Comparison of ENCODE assay signal across 8 mouse cellular contexts in genomic region chr8:70631436-70631835, GRCm38 (mm10). TPM values are rescaled to one million over a fixed set of nuclear protein-coding genes. Genes with fewer than 3 reads are reported as not detected.
A peak's percentile ranks its signal among the peaks of the same experiment; 100 is the strongest.
DNase-seq lines count a peak whose midpoint lies in the region; ATAC-seq and TF ChIP-seq lines count a peak whose summit lies in the region.

No protein-coding gene starts in this region.

- WGBS in hindbrain, embryonic 12.5 days = 16% methylated on average over 21 of the region's 24 CpGs
- WGBS in hindbrain, embryonic 16.5 days = 18% methylated on average over 24 of the region's 24 CpGs
- 14% methylated on average over 24 of the region's 24 CpGs for WGBS in heart, embryonic 11.5 days (ENCODE audit: insufficient replicate concordance)
- WGBS in small intestine, adult 2 months = 5% methylated on average over 24 of the region's 24 CpGs

- no peak for TF ChIP-seq CTCF in small intestine, adult 2 months (IDR thresholded peaks at IDR 0.05; ENCODE audit: extremely low read depth, insufficient read length, insufficient replicate concordance, low read depth, low read length)

- H3K9me3 ChIP-seq in hindbrain, embryonic 12.5 days (replicated peaks) = no peaks in the 10 kb centered on the region
- no peaks in the 10 kb centered on the region for H3K9me3 ChIP-seq in hindbrain, embryonic 16.5 days (ENCODE audit: control insufficient read depth, low read length)
- H3K9me3 ChIP-seq in heart, embryonic 11.5 days (replicated peaks; ENCODE audit: control insufficient read depth, low read length) = no peaks in the 10 kb centered on the region

- 0 out of 2 replicates have a peak overlapping the region, but pooled peaks have one; percentile 4 for H3K4me2 ChIP-seq in hindbrain, embryonic 12.5 days (replicated peaks)
- no peak overlapping the region for H3K4me2 ChIP-seq in hindbrain, embryonic 16.5 days (ENCODE audit: low read length)
- peak overlapping the region; percentile 31 for H3K4me2 ChIP-seq in heart, embryonic 11.5 days

- peak; percentile 62; the same call in 1 of the 2 replicates for TF ChIP-seq POLR2A in small intestine, adult 2 months (IDR thresholded peaks at IDR 0.05; ENCODE audit: low read depth, low read length)

- H3K4me3 ChIP-seq in hindbrain, embryonic 12.5 days = no peak overlapping the region
- no peak overlapping the region for H3K4me3 ChIP-seq in hindbrain, embryonic 16.5 days (ENCODE audit: low read length)
- H3K4me3 ChIP-seq in heart, embryonic 11.5 days (ENCODE audit: low read depth, low read length) = 0 out of 2 replicates have a peak overlapping the region, but pooled peaks have one; percentile 5
- H3K4me3 ChIP-seq in small intestine, adult 2 months (ENCODE audit: low read depth, low read length) = peak overlapping the region; percentile 60

- peaks cover 21% of the 10 kb centered on the region for H3K27me3 ChIP-seq in hindbrain, embryonic 12.5 days
- H3K27me3 ChIP-seq in hindbrain, embryonic 16.5 days (replicated peaks; ENCODE audit: control insufficient read depth, insufficient read depth, low read length) = peaks cover 2% of the 10 kb centered on the region
- peaks cover 13% of the 10 kb centered on the region for H3K27me3 ChIP-seq in heart, embryonic 11.5 days (ENCODE audit: control insufficient read depth, insufficient read depth, low read length)
- H3K27me3 ChIP-seq in small intestine, adult 2 months (ENCODE audit: control insufficient read depth, insufficient read depth, low read length) = no peaks in the 10 kb centered on the region

- DNase-seq in kidney, postnatal 36 days = peak; percentile 86 to 87
- no peak for DNase-seq in ovary, postnatal 14 days (ENCODE audit: low spot score)
- no peak for DNase-seq in left cerebral cortex, postnatal 25 days (ENCODE audit: low spot score in 2 of 2)

- H3K27ac ChIP-seq in hindbrain, embryonic 12.5 days = no peak overlapping the region
- no peak overlapping the region for H3K27ac ChIP-seq in hindbrain, embryonic 16.5 days (ENCODE audit: low read depth, low read length)
- no peak overlapping the region for H3K27ac ChIP-seq in heart, embryonic 11.5 days (ENCODE audit: low read depth, low read length)
- peak overlapping the region; percentile 74 for H3K27ac ChIP-seq in small intestine, adult 2 months (ENCODE audit: insufficient read depth, low read depth, low read length)

- intact Hi-C loops in left cerebral cortex, postnatal 25 days (cut with DNase I) = loop anchor here (5.0 kb wide), 1 partner anchor 71 kb away; the partner anchor contains the start of gene Iqcn

- no peak for ATAC-seq in hindbrain, embryonic 12.5 days (ENCODE audit: low FRiP score)
- no peak for ATAC-seq in hindbrain, embryonic 16.5 days
- no peak for ATAC-seq in heart, embryonic 11.5 days (replicated peaks; ENCODE audit: insufficient number of reproducible peaks, low FRiP score, low TSS enrichment)
- ATAC-seq in CD4-positive, CD25-positive, alpha-beta regulatory T cell, adult 4 months = no peak

- H3K4me1 ChIP-seq in hindbrain, embryonic 12.5 days = peaks cover 27% of the 10 kb centered on the region
- peaks cover 18% of the 10 kb centered on the region for H3K4me1 ChIP-seq in hindbrain, embryonic 16.5 days (ENCODE audit: control insufficient read depth, insufficient read depth, low read depth, low read length)
- peaks cover 32% of the 10 kb centered on the region for H3K4me1 ChIP-seq in heart, embryonic 11.5 days (ENCODE audit: control insufficient read depth, insufficient read depth, low read length)
- peaks cover 33% of the 10 kb centered on the region for H3K4me1 ChIP-seq in small intestine, adult 2 months (ENCODE audit: control insufficient read depth, insufficient read depth, insufficient read length, low read length)

- H3K36me3 ChIP-seq in hindbrain, embryonic 12.5 days = no peaks in the 10 kb centered on the region
- H3K36me3 ChIP-seq in hindbrain, embryonic 16.5 days (ENCODE audit: control insufficient read depth, insufficient read depth, low read length) = no peaks in the 10 kb centered on the region
- H3K36me3 ChIP-seq in heart, embryonic 11.5 days (ENCODE audit: control insufficient read depth, insufficient read depth, low read length) = no peaks in the 10 kb centered on the region
- H3K36me3 ChIP-seq in small intestine, adult 2 months (ENCODE audit: control insufficient read depth, insufficient read depth, low read length) = no peaks in the 10 kb centered on the region

- no peak overlapping the region for H3K9ac ChIP-seq in hindbrain, embryonic 12.5 days
- H3K9ac ChIP-seq in hindbrain, embryonic 16.5 days (ENCODE audit: low read depth, low read length) = no peak overlapping the region
- 0 out of 2 replicates have a peak overlapping the region, but pooled peaks have one; percentile 34 for H3K9ac ChIP-seq in heart, embryonic 11.5 days (ENCODE audit: low read depth, low read length)

RNA-seq across cellular contexts. Expression of gene Gdf15, which starts 0.8 kb away (rescaled TPM):
- polyA plus RNA-seq in hindbrain, embryonic 12.5 days (2016; fragmentation: Nextera tagmentation; extraction: Ambion mirVana) = 0.15 and 0.17 TPM in 2 replicates
- polyA plus RNA-seq in hindbrain, embryonic 16.5 days (2015; fragmentation: Nextera tagmentation; extraction: Ambion mirVana) = 0.11 and 0.48 TPM in 2 replicates
- polyA plus RNA-seq in heart, embryonic 11.5 days (2014; fragmentation: Nextera tagmentation; extraction: Ambion mirVana) = 0.26 and 0.37 TPM in 2 replicates
- 4.1 and 6.7 TPM in 2 replicates for polyA plus RNA-seq in small intestine, adult 2 months (2012; rRNA removed)
- total RNA-seq in left cerebral cortex, postnatal 25 days (2021) = not detected
- not detected for polyA plus RNA-seq in CD4-positive, CD25-positive, alpha-beta regulatory T cell, adult 4 months (2017; shearing (Covaris generic))

RNA-seq across cellular contexts. Expression of gene Lrrc25, which starts 15.5 kb away (rescaled TPM):
- polyA plus RNA-seq in hindbrain, embryonic 12.5 days (2016; fragmentation: Nextera tagmentation; extraction: Ambion mirVana) = 0.79 and 1.1 TPM in 2 replicates
- 1.1 and 1.6 TPM in 2 replicates for polyA plus RNA-seq in hindbrain, embryonic 16.5 days (2015; fragmentation: Nextera tagmentation; extraction: Ambion mirVana)
- 0.19 and 0.59 TPM in 2 replicates for polyA plus RNA-seq in heart, embryonic 11.5 days (2014; fragmentation: Nextera tagmentation; extraction: Ambion mirVana)
- 6.7 and 7.1 TPM in 2 replicates for polyA plus RNA-seq in small intestine, adult 2 months (2012; rRNA removed)
- total RNA-seq in left cerebral cortex, postnatal 25 days (2021) = 1 to 10 TPM in 1 of 2 experiments, under 1 TPM in 1; 0.37 to 1.2 TPM
- polyA plus RNA-seq in CD4-positive, CD25-positive, alpha-beta regulatory T cell, adult 4 months (2017; shearing (Covaris generic)) = under 1 TPM; 0.43 to 0.89 TPM

RNA-seq across cellular contexts. Expression of gene Ssbp4, which starts 22.8 kb away (rescaled TPM):
- polyA plus RNA-seq in hindbrain, embryonic 12.5 days (2016; fragmentation: Nextera tagmentation; extraction: Ambion mirVana) = 141 and 143 TPM in 2 replicates
- polyA plus RNA-seq in hindbrain, embryonic 16.5 days (2015; fragmentation: Nextera tagmentation; extraction: Ambion mirVana) = 148 and 157 TPM in 2 replicates
- 72.5 and 78.9 TPM in 2 replicates for polyA plus RNA-seq in heart, embryonic 11.5 days (2014; fragmentation: Nextera tagmentation; extraction: Ambion mirVana)
- 81.7 and 138 TPM in 2 replicates for polyA plus RNA-seq in small intestine, adult 2 months (2012; rRNA removed)
- total RNA-seq in left cerebral cortex, postnatal 25 days (2021) = 100 to 1,000 TPM; 242 to 257 TPM
- polyA plus RNA-seq in CD4-positive, CD25-positive, alpha-beta regulatory T cell, adult 4 months (2017; shearing (Covaris generic)) = 10 to 100 TPM in 1 of 2 experiments, 1 to 10 TPM in 1; 5.9 to 15.0 TPM

RNA-seq across cellular contexts. Expression of gene Pgpep1, which starts 28.8 kb away (rescaled TPM):
- polyA plus RNA-seq in hindbrain, embryonic 12.5 days (2016; fragmentation: Nextera tagmentation; extraction: Ambion mirVana) = 101 and 125 TPM in 2 replicates
- polyA plus RNA-seq in hindbrain, embryonic 16.5 days (2015; fragmentation: Nextera tagmentation; extraction: Ambion mirVana) = 78.3 and 87.6 TPM in 2 replicates
- polyA plus RNA-seq in heart, embryonic 11.5 days (2014; fragmentation: Nextera tagmentation; extraction: Ambion mirVana) = 38.9 and 41.6 TPM in 2 replicates
- 49.5 and 129 TPM in 2 replicates for polyA plus RNA-seq in small intestine, adult 2 months (2012; rRNA removed)
- total RNA-seq in left cerebral cortex, postnatal 25 days (2021) = 10 to 100 TPM; 12.7 to 18.1 TPM
- polyA plus RNA-seq in CD4-positive, CD25-positive, alpha-beta regulatory T cell, adult 4 months (2017; shearing (Covaris generic)) = 1 to 10 TPM; 7.0 to 9.5 TPM

RNA-seq across cellular contexts. Expression of gene Isyna1, which starts 37.3 kb away (rescaled TPM):
- polyA plus RNA-seq in hindbrain, embryonic 12.5 days (2016; fragmentation: Nextera tagmentation; extraction: Ambion mirVana) = 128 and 138 TPM in 2 replicates
- polyA plus RNA-seq in hindbrain, embryonic 16.5 days (2015; fragmentation: Nextera tagmentation; extraction: Ambion mirVana) = 150 and 164 TPM in 2 replicates
- polyA plus RNA-seq in heart, embryonic 11.5 days (2014; fragmentation: Nextera tagmentation; extraction: Ambion mirVana) = 86.0 and 95.3 TPM in 2 replicates
- 61.8 and 92.4 TPM in 2 replicates for polyA plus RNA-seq in small intestine, adult 2 months (2012; rRNA removed)
- 10 to 100 TPM; 51.9 to 52.1 TPM for total RNA-seq in left cerebral cortex, postnatal 25 days (2021)
- 10 to 100 TPM; 26.0 to 58.7 TPM for polyA plus RNA-seq in CD4-positive, CD25-positive, alpha-beta regulatory T cell, adult 4 months (2017; shearing (Covaris generic))

Comparison
In these comparisons a context has a peak if more than half of its experiments do, and no peak if none do; other contexts are left out.
1. H3K4me3 ChIP-seq: peak in heart, embryonic 11.5 days (single experiment) and small intestine, adult 2 months (single experiment); none in hindbrain, embryonic 12.5 days (single experiment) and hindbrain, embryonic 16.5 days (single experiment).
2. DNase-seq: peak in kidney, postnatal 36 days (2 of 2); none in ovary, postnatal 14 days (single experiment) and left cerebral cortex, postnatal 25 days (0 of 2).